Mouse (Mus musculus): ENCODE measurements around the gene Fes.
"Not testable (repeated sequence)": the region's sequence is repeated elsewhere in the genome, so short reads cannot be mapped to it uniquely, and the experiment has no call there.

Gene Fes

DNA sequence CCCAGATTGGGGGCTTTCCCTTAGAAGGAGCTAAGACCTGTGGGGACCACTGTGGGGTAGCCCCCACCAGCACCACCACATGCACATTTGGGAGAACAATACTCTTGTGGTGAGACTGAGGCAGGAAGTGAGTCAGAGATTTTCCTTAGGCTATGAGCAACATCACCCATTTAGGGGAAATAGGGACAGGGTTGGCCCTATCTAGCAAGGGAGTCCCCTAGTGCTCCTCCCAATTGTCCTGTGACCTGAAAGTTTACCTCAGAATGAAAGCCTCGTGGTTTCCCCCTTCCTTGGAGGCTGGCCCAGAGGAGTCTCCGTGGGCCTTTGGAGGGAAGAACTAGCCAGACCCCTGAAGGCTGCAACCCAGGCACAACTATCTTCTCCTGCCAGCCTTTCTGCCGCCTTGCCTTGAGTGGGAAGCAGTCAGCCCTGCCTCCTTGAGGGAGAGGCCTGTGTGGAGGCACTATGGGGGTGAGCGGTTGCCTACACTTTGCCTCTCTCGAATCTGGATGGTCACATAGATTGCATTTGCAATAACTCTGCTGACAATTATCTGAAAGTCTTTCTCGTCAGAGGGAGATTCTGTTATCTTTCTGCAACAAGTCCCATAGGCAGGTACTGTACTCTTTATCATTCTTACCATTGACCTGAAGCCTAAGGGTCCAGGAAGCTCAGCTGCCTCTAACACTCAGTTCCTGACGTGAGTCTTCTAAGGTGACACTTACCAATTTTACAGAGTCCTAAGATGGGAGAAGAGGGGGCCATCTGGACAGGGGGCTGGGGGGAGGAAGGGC lies 16.6 kb upstream of the Fes start:
- no peak for DNase-seq (ENCODE audit: low spot score in 2 of 2)

GRCm38 (mm10) chr7:80403551-80403950 lies 15.8 kb upstream of the Fes start:
- DNase-seq (ENCODE audit: low spot score in 2 of 2), result no peak

GRCm38 (mm10) chr7:80402651-80403321 lies 15.0 kb upstream of the Fes start:
- DNase-seq (ENCODE audit: low spot score in 2 of 2), result no peak

GRCm38 (mm10) chr7:80401860-80402641 lies 14.3 kb upstream of the Fes start:
- no peak for DNase-seq (ENCODE audit: low spot score in 2 of 2)

DNA sequence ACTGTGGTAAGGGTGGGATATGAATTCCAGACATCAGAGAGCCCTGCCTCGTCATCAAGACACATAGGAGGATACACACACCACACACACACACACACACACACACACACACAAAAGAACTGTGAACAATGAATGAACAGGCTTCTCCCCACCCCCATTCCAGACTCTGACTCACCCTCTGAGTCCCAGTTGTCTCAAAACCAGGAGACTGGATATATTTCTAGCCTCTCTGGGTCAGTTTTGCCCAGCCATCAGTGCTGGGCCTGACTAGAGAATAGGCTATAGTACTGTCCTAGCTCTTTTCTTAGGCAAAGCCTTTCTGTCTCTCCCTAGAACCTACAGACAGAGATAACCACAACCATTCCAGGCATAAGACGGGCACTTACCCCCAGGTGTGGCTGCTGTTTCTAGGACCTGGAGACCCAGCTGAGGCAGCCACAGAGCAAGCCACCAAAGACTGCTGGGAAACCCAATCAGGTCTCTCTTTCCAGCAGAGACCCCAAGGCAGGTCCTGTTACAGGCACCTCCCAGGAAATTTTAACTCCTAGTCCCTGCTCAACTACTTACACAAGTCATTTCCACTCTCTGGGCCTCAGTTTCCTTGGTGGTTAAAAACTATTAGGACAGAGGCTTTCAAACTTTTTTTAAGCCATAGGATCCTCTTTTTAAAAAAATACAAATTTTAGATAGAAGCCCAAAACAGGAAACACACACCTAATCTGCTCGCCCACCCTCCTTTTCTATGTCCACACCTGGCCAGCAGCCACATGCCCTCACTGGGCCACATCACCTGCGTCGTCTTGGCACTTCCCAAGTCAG lies 13.5 kb upstream of the Fes start:
- DNase-seq (ENCODE audit: low spot score in 2 of 2), result no peak

GRCm38 (mm10) chr7:80400571-80400970 lies 12.8 kb upstream of the Fes start:
- no peak for DNase-seq (ENCODE audit: low spot score in 2 of 2)

GRCm38 (mm10) chr7:80400099-80400498 lies 12.4 kb upstream of the Fes start:
- no peak for DNase-seq (ENCODE audit: low spot score in 2 of 2)

GRCm38 (mm10) chr7:80398654-80399444 lies 11.1 kb upstream of the Fes start:
- no peak for DNase-seq (ENCODE audit: low spot score in 2 of 2)

DNA sequence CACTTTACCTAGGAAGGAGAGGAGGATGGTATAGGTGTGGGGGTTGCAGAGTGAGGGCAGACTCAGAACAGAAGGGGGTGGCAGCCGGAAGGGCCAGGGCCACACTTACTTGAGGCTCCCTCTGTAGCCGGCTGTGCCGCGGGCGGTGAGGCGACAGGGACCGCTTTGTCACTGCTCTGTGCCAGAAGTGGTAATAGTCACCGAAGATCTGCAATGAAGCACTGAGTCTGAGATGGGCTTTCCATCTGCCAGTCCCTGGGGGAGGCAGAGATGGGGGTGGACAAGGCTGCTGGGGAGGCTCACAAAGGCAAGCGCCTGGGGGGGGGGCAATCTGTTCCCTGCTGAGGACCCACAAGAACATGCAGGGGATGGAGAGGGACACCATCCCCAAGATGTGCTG lies 10.2 kb upstream of the Fes start:
- no peak for DNase-seq (ENCODE audit: low spot score in 2 of 2)

GRCm38 (mm10) chr7:80396427-80396826 lies 8.7 kb upstream of the Fes start:
- not testable (repeated sequence) for DNase-seq (ENCODE audit: low spot score in 2 of 2)

GRCm38 (mm10) chr7:80394600-80394999 lies 6.9 kb upstream of the Fes start:
- DNase-seq (ENCODE audit: low spot score in 2 of 2), result no peak

DNA sequence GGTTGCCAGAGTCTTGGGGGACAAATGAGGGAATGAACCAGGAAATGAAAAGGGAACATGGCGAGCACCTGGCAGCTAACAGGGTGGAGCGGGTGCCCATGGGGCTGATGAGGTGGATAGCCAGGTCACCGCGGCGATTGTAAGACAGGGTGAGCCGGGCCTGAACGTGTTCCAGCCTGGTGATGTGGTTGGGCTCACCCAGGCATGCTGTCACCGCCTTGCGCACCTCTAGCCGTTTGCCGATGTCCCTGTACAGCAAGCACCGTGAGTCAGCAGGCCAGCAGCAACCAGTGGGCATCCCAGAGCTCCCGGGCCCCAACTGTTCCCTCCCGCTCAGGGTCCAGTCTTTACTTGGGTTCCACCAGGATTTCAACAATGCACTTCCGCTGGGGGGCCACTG lies 4.4 kb upstream of the Fes start:
- no peak for DNase-seq (ENCODE audit: low spot score in 2 of 2)

DNA sequence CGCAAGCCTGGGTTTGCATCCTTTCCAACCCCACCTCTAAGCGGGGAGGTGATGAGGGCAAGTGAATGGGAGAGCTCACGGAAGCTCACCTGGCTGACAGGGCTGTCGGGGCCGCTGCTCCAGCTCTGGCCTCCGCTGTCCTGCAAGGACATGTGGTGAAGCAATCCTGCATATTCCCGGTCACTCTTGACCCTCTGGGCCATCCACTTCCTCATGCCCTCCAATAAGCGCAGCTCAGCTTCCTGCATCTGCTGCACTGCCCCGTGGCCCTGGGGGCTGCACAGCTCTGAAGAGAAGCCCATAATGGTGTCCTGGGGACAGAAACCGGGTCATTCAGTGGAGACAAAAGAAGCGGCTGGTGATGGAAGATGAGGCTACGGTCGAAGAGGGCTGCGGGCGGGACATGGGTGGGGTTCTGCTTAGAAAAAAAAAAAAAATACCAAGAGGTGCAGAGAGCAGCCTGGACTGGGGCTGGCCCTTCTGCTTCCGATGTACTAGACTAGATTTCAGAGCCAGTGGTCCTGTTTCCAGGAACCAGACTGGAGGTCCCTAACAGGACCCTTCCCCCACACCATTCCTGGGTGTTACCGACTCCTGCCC lies 613 bp downstream of the Fes start:
- DNase-seq (ENCODE audit: low spot score in 2 of 2), result no peak

- peak; percentile 74 to 91 for DNase-seq (ENCODE audit: low spot score in 2 of 2)
Observed at GRCm38 (mm10) chr7:80386235-80386930, 1.4 kb downstream of the Fes start.

GRCm38 (mm10) chr7:80382919-80383318 lies 4.8 kb downstream of the Fes start:
- DNase-seq (ENCODE audit: low spot score in 2 of 2), result no peak

- DNase-seq (ENCODE audit: low spot score in 2 of 2), result no peak
Observed at GRCm38 (mm10) chr7:80379531-80379930, 8.2 kb downstream of the Fes start.

DNA sequence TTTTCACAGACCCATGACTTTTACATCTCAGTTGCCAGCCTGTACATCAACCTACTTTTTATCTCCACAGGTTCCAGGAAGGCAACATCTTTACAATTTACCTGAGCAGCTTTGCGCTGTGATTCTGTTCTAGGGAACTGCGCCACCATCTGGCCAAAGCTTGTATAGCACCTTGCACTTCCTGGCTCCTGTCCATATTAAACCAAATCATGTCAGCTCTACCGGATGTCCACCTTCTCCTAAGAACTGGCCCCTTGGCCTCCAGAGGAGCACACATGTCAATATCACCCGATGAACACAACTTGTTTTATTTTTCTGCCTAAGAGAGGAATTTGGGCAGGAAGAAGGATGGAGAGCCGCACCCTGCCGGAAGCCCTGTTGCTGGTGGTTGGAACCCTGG lies 10.3 kb downstream of the Fes start:
- no peak for DNase-seq (ENCODE audit: low spot score in 2 of 2)

- no peak for DNase-seq (ENCODE audit: low spot score in 2 of 2)
Observed at GRCm38 (mm10) chr7:80376192-80376591, 11.6 kb downstream of the Fes start.

GRCm38 (mm10) chr7:80375376-80376039 lies 12.2 kb downstream of the Fes start:
- no peak for DNase-seq (ENCODE audit: low spot score in 2 of 2)
